Mouse (Mus musculus) limb, embryonic 10.5 days (tissue): ENCODE measurements around the gene Nos1ap. TPM values are rescaled to one million over a fixed set of nuclear protein-coding genes. Genes with fewer than 3 reads are reported as not detected.

ENCODE experiments used
- DNase-seq: peaks from one replicate; pipeline ENCODE4 v3.0.0-alpha.2; 2017; ENCODE audit warnings: low spot score
- H3K27ac ChIP-seq: fragments of 300-500 bp; sonication (generic); 2 replicates; pipeline ENCODE4 v1.5.1; 2016; ENCODE audit warnings: mild to moderate bottlenecking
- H3K27me3 ChIP-seq: fragments of 300-500 bp; sonication (generic); 2 replicates; pipeline ENCODE4 v1.6.1; 2016; ENCODE audit warnings: low read depth, mild to moderate bottlenecking; ENCODE audit not compliant: poor library complexity, severe bottlenecking
- H3K36me3 ChIP-seq: fragments of 300-500 bp; sonication (generic); 2 replicates; pipeline ENCODE4 v1.6.1; 2016; ENCODE audit warnings: mild to moderate bottlenecking, moderate library complexity
- H3K4me1 ChIP-seq: fragments of 300-500 bp; sonication (generic); 2 replicates; pipeline ENCODE4 v1.6.1; 2016
- H3K4me3 ChIP-seq: fragments of 300-500 bp; sonication (generic); 2 replicates; pipeline ENCODE4 v1.5.1; 2016; ENCODE audit warnings: mild to moderate bottlenecking, moderate library complexity
- H3K9me3 ChIP-seq: fragments of 300-500 bp; sonication (generic); replicated peaks from 2 replicates; pipeline ENCODE4 v1.6.1; 2016; ENCODE audit warnings: mild to moderate bottlenecking
- WGBS: fragments of 180-500 bp; shearing (Covaris S2); methylation state at CpG from one replicate; pipeline ENCODE4 v1.1.7; 2016; 5-methylcytosine and 5-hydroxymethylcytosine counted together
- polyA plus RNA-seq: library from polyadenylated mRNA; unstranded; fragments of >200 nt; fragmentation: Nextera tagmentation; extraction: Ambion mirVana; gene quantifications from 2 replicates; pipeline ENCODE4 v1.2.1, GENCODE M21; 2016

The Nos1ap gene
- polyA plus RNA-seq, 1 experiment from 2014 or later = 5.1 TPM

DNA sequence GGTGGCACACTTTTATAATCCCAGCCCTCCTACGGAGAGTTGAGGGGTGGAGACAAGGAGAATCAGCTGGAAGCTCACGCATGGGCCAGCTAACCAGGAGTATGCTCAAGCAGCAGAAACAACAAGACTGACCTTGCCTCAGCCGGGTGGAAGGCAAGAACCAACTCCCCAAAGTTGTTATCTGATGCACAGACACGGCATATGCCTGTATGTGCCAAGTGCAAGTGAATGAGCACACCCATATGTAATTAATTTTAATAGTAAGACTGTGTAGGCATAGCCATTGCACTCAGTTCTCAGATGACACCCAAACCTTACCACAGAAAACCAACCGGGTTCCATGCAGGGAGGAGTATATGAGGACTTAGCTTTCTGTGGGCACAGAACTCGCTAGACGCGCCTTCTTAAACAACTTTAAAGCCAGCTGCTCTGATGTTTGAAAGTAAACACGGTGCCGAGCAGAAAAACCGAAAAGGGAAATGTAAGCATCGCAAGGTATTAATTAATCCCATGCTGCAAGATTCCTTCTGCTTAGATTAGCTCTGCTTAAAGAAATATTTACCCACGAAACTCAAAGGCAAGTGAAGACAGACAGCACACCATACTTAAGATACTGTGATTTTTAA, 9.1 kb downstream of the Nos1ap start:
- DNase-seq = no peak
- H3K27ac ChIP-seq = no peak overlapping the region
- no peak overlapping the region for H3K4me3 ChIP-seq
- no peaks in the 10 kb centered on the region for H3K9me3 ChIP-seq
- H3K4me1 ChIP-seq = peaks cover 33% of the 10 kb centered on the region
- H3K27me3 ChIP-seq = no peaks in the 10 kb centered on the region
- WGBS = 76% methylated on average over 13 of the region's 13 CpGs
- H3K36me3 ChIP-seq = no peaks in the 10 kb centered on the region

DNA sequence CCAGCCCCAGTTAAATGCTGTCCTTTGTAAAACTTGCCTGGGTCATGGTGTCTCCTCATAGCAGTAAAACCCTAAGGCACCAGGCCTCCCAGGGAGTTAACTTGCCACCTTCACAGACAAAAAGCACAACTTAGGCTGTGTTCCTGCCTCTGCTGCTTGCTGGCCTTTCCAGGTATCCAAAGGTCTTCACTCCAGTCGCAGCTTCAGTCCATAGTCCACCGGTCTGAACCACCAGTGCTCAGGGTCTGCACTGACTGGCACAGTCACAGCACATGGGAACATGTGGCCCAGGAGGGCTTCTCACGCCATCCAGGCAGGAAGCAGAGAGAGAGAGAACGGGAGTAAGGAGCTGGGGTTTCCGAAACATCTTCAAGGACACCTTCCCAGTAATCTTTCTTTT, 10.2 kb downstream of the Nos1ap start:
- no peaks in the 10 kb centered on the region for H3K27me3 ChIP-seq
- no peak overlapping the region for H3K4me3 ChIP-seq
- no peaks in the 10 kb centered on the region for H3K9me3 ChIP-seq
- DNase-seq = no peak
- H3K36me3 ChIP-seq = no peaks in the 10 kb centered on the region
- peaks cover 36% of the 10 kb centered on the region for H3K4me1 ChIP-seq
- H3K27ac ChIP-seq = no peak overlapping the region
- WGBS = 94% methylated on average over 5 of the region's 5 CpGs

DNA sequence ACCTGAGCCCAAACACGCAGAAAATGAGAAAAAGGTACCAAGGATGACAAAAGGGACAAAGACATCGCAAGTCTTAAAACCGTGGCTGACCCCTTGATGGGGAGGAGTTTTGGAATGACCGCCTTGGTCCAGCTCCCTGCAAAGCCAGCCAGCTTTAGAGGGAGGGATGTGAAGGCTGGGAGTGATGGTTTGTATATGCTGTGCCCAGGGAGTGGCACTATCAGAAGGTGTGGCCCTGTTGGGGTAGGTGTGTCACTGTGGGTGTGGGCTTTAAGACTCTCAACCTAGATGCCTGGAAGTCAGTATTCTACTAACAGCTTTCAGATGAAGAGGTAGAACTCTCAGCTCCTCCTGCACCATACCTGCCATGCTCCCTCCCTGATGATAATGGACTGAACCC, 10.6 kb downstream of the Nos1ap start:
- H3K27me3 ChIP-seq = no peaks in the 10 kb centered on the region
- no peaks in the 10 kb centered on the region for H3K36me3 ChIP-seq
- WGBS = 95% methylated on average over 4 of the region's 4 CpGs
- no peak for DNase-seq
- no peaks in the 10 kb centered on the region for H3K9me3 ChIP-seq
- H3K27ac ChIP-seq = no peak overlapping the region
- H3K4me3 ChIP-seq = no peak overlapping the region
- H3K4me1 ChIP-seq = peaks cover 36% of the 10 kb centered on the region

DNA sequence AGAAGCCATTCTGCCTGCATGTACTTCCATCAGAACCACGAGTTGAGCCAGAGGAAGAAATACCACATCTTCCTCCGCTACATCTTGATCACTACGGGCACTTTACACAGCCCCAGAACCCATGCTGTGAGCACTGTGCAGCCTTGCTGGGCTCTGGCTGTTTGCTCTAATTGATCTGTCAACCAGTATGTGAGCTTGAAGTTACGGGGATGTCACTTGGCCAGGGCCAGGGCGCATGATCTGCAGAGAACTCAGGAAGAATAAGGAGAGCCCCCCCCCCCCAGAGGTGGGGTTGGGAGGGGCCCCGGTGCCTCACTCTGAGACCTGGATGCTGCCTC, 13.0 kb downstream of the Nos1ap start:
- Histone ChIP-seq H3K9me3 (no peaks in the 10 kb centered on the region), H3K4me1 (peaks cover 36% of the 10 kb centered on the region), H3K4me3 (no peak overlapping the region), H3K36me3 (no peaks in the 10 kb centered on the region), H3K27me3 (no peaks in the 10 kb centered on the region), H3K27ac (no peak overlapping the region)
- WGBS = 55% methylated on average over 6 of the region's 6 CpGs
- no peak for DNase-seq

DNA sequence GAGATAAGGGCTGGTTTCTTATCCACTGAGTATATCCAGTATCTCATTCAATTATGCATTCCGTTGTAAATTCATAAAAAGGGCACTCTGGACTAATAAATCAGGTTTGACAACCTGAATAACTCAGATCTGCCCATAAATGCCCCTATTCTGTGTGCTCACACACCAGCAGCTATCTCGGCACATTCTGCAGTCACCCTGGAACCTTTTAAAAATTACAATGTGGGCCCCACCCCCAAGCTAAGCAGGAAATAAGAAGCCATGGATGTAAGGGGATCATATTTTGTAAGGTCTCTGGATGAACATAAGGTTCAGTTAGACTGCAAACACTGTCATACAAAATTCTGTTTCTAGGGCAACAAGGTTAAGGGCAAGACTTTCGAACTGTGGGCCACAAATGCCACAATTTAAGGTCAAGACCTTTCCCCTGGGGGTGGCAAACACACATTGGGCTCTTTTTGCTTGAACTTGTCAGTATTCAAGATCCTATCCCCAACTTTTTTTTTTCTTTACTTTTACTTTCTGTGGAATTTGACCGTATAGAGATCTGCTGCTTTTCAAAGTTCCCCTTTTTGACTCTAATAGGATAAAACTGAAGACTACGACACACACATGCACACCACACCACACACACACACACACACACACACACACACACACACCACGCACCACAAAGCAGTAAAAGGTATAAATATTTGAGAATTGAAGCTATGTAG, 13.5 kb downstream of the Nos1ap start:
- H3K4me3 ChIP-seq = no peak overlapping the region
- no peaks in the 10 kb centered on the region for H3K9me3 ChIP-seq
- WGBS = 78% methylated on average over 6 of the region's 6 CpGs
- no peak for DNase-seq
- H3K4me1 ChIP-seq = peaks cover 32% of the 10 kb centered on the region
- H3K27me3 ChIP-seq = no peaks in the 10 kb centered on the region
- H3K27ac ChIP-seq = no peak overlapping the region
- no peaks in the 10 kb centered on the region for H3K36me3 ChIP-seq

DNA sequence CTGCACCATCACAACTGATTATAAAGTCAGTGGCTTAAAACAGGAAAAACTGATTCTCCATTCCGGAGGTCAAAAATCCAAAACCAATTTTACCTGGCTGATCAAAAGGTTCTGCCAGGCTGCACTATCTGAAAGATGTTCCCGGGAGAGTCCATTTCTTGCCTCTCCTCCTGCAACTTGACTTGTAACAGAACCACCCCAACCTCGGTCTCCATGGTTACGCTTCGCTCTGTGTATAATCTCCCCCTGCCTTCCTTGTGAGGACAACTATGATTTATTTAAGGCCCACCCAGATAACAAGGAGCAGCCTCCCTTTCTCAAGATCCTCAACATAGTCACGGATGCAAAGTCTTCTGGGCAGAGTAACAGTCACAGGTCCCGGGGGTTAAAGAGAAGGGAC, 16.5 kb downstream of the Nos1ap start:
- Histone ChIP-seq H3K27me3 (no peaks in the 10 kb centered on the region), H3K27ac (no peak overlapping the region), H3K36me3 (no peaks in the 10 kb centered on the region), H3K4me1 (peaks cover 22% of the 10 kb centered on the region), H3K9me3 (no peaks in the 10 kb centered on the region), H3K4me3 (no peak overlapping the region)
- no peak for DNase-seq
- WGBS = 87% methylated on average over 7 of the region's 7 CpGs

DNA sequence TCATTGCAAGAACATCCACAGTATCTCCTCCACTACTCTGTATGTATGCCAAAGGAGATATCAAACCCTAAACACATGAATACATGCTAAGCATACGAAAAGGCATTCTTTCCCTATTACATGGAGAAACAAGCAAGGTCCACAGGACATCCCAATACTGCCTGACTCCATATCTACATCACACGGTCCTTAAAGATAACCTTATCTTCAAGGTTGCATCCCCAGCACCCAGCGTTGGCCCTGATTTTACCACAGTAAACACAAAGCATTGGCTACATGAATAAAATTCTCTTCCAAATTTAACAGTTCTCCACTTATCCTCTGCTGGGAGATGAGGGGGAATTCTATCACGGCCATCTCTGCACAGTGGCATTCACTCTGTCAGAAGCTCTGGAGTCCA, 22.7 kb downstream of the Nos1ap start:
- Histone ChIP-seq H3K36me3 (no peaks in the 10 kb centered on the region), H3K4me3 (no peak overlapping the region), H3K9me3 (no peaks in the 10 kb centered on the region), H3K27ac (no peak overlapping the region), H3K4me1 (no peaks in the 10 kb centered on the region), H3K27me3 (no peaks in the 10 kb centered on the region)
- WGBS = 92% methylated on average over 4 of the region's 4 CpGs
- DNase-seq = no peak

DNA sequence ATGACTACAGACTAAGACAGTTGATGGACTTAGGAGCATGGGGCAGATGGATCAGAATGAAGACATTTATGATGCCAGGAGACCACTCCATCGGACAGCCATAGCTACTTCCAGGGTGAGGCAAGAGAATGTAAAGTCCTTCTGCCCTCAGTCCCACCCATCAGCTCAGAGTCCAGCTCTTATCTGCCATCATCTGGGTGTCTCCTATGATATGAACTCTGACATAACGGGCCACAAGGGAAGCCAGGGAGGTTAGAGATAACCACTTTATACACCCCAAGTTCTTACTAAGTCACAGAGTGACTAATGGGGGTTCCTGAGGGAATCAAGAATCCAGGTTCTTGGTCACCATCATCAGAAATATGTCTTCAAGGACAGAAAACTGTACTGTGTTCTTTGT, 23.1 kb downstream of the Nos1ap start:
- DNase-seq = no peak

DNA sequence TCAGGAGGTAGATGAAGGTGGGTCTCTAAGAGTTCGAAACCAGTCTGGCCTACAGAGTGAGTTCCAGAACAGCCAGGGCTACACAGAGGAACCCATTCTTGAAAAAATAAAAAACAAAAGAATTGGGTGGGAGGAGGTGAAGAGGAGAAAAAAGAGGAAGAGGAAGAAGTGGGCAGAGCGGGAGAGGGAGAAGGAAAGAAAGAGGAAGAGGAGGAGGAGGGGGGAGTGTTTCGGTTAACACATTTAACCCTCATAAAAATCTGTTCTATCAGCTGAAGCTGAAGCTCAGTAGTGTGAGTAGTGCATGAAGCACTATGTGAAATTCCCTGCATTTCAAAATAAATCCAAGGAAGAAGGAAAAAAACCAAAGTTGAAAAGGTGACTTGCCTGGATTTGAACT, 24.7 kb downstream of the Nos1ap start:
- Histone ChIP-seq H3K9me3 (no peaks in the 10 kb centered on the region), H3K4me1 (no peaks in the 10 kb centered on the region), H3K27ac (no peak overlapping the region), H3K27me3 (no peaks in the 10 kb centered on the region), H3K36me3 (no peaks in the 10 kb centered on the region), H3K4me3 (no peak overlapping the region)
- DNase-seq = no peak
- WGBS = 86% methylated on average over 3 of the region's 3 CpGs

More for the DNA sequence above, 23.1 kb downstream of the Nos1ap start:
- Histone ChIP-seq H3K36me3 (no peaks in the 10 kb centered on the region), H3K4me1 (no peaks in the 10 kb centered on the region), H3K4me3 (no peak overlapping the region), H3K27me3 (no peaks in the 10 kb centered on the region), H3K27ac (no peak overlapping the region), H3K9me3 (no peaks in the 10 kb centered on the region)
- 89% methylated on average over 2 of the region's 2 CpGs for WGBS

DNA sequence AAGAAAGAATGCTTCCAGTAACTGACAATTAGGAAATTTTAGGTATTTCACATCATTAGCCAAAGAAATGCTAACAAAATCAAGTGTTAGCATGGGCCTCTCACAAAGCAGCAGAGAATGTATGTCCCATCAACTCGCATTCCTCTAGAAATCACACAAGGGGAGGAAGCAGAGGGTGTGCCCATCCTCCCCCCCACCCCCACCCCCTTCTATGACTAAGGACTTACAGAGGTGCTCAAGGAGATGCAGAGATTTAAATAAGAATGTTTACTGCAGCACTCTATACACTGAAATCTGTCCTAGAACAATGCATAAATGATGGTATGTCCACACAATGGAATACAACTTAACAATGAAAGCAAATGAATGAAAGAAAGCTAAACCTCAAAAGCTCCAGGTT, 27.2 kb downstream of the Nos1ap start:
- Histone ChIP-seq H3K4me1 (no peaks in the 10 kb centered on the region), H3K27ac (no peak overlapping the region), H3K9me3 (no peaks in the 10 kb centered on the region), H3K36me3 (no peaks in the 10 kb centered on the region), H3K27me3 (no peaks in the 10 kb centered on the region), H3K4me3 (no peak overlapping the region)
- WGBS = 88% methylated on average over 1 of the region's 1 CpGs
- DNase-seq = no peak

DNA sequence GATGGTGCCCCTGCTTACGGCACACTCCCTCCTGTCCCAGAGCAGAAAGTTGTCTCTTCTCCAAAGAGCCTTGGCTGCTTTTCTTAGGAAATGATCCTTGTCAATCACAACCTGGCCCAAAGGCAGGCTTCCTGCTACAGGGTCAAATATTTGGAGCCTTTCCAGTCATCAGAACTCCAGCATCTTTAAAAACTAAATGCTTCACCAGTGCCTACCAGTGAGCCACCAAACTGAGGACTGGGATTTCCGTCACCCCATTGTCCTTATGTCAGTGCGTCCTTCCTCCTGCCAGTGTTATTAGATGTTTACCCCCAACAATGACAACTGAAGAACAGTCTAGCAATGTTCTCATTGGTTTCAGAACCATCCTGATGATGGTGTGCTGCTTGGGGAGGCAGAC, 28.9 kb downstream of the Nos1ap start:
- H3K9me3 ChIP-seq = no peaks in the 10 kb centered on the region
- 94% methylated on average over 3 of the region's 3 CpGs for WGBS
- no peaks in the 10 kb centered on the region for H3K27me3 ChIP-seq
- no peak overlapping the region for H3K27ac ChIP-seq
- DNase-seq = no peak
- H3K4me3 ChIP-seq = no peak overlapping the region
- no peaks in the 10 kb centered on the region for H3K36me3 ChIP-seq
- no peaks in the 10 kb centered on the region for H3K4me1 ChIP-seq

DNA sequence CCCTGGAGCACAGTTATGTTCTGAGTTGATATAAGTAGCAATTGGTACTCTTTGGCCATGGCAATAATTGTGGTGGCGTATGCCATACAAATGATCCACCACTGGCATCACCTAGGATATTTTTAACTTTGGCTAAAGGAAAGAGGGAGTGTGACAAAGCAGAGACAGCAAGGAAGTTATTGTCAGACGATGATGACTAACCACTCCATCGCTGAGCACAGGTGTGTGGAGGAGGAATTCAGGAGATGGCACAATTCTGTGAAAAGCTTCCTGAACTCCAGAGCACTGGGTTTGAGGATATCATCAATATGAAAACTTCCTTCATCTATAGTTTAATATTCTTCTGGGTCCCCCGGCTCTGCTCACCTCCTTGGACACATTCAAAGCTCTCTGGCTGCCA, 31.7 kb downstream of the Nos1ap start:
- no peak for DNase-seq
- H3K9me3 ChIP-seq = no peaks in the 10 kb centered on the region
- WGBS = 93% methylated on average over 4 of the region's 4 CpGs

DNA sequence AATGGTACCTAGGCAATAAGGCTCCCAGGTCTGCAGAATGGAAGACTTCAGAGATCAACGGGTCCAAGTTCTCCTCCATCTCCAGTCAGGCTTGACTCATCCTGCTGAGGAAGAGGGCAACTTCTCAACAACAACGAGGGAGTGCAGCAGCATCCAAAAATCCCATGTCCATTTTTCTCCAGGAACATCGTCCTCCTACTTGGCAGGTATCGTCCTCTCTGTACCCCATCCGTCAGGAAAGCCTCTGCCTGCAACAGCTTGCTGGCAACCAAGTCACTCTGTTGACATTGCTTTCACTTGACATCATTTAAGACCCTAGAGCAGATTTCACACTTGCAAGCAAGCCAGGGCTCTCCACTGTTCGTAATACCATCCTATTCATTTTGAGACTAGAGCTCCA, 33.0 kb downstream of the Nos1ap start:
- Histone ChIP-seq H3K27ac (no peak overlapping the region), H3K4me3 (no peak overlapping the region), H3K27me3 (no peaks in the 10 kb centered on the region), H3K9me3 (no peaks in the 10 kb centered on the region), H3K4me1 (no peaks in the 10 kb centered on the region), H3K36me3 (no peaks in the 10 kb centered on the region)
- no peak for DNase-seq
- 92% methylated on average over 6 of the region's 6 CpGs for WGBS

More for the DNA sequence above, 31.7 kb downstream of the Nos1ap start:
- Histone ChIP-seq H3K4me3 (no peak overlapping the region), H3K27me3 (no peaks in the 10 kb centered on the region), H3K36me3 (no peaks in the 10 kb centered on the region), H3K4me1 (no peaks in the 10 kb centered on the region), H3K27ac (no peak overlapping the region)

DNA sequence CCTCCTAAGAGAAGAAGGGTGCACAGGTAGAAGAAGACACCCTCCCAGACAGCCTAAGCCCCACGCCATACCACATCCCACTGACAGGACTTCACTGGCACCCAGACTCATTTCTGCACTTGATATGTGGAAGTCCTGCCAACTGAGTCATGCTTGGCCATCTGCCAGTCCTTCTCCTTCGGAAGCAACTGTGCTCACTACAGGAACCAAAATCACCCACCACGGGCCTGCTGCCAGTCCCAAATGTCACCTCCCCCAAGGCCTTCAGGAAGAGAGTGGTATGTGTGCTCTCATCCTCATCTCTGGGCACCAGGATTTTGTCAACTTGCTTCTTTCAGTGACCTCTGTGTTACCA, 34.7 kb downstream of the Nos1ap start:
- 93% methylated on average over 3 of the region's 3 CpGs for WGBS
- H3K36me3 ChIP-seq = no peaks in the 10 kb centered on the region
- no peak for DNase-seq
- H3K27me3 ChIP-seq = no peaks in the 10 kb centered on the region
- no peaks in the 10 kb centered on the region for H3K9me3 ChIP-seq
- no peak overlapping the region for H3K4me3 ChIP-seq
- peaks cover 8% of the 10 kb centered on the region for H3K4me1 ChIP-seq
- H3K27ac ChIP-seq = no peak overlapping the region
